Mouse (Mus musculus): ENCODE data around the gene Ccn6.
"Not testable (repeated sequence)": the region's sequence is repeated elsewhere in the genome, so short reads cannot be mapped to it uniquely, and the experiment has no call there.

Ccn6 gene

GRCm38 (mm10) chr10:39163694-39164093 is at the start of gene Ccn6:
Gene Ccn6, minus strand, starts transcription at chr10:39163794.
- DNase-seq (ENCODE audit: low read depth, low spot score) = no peak

- no peak for DNase-seq (ENCODE audit: low read depth, low spot score)
Measured at GRCm38 (mm10) chr10:39210031-39210430, 46.4 kb upstream of the Ccn6 start.

- no peak for DNase-seq (ENCODE audit: low read depth, low spot score)
Measured at GRCm38 (mm10) chr10:39209161-39210025, 45.8 kb upstream of the Ccn6 start.

GRCm38 (mm10) chr10:39208712-39209111 is 45.1 kb upstream of the Ccn6 start:
- no peak for DNase-seq (ENCODE audit: low read depth, low spot score)

- no peak for DNase-seq (ENCODE audit: low read depth, low spot score)
Measured at GRCm38 (mm10) chr10:39207310-39207855, 43.8 kb upstream of the Ccn6 start.

- DNase-seq (ENCODE audit: low read depth, low spot score) = no peak
Measured at GRCm38 (mm10) chr10:39202490-39202889, 38.9 kb upstream of the Ccn6 start.

- not testable (repeated sequence) for DNase-seq (ENCODE audit: low read depth, low spot score)
Measured at GRCm38 (mm10) chr10:39198216-39198615, 34.6 kb upstream of the Ccn6 start.

- DNase-seq (ENCODE audit: low read depth, low spot score) = no peak
Measured at GRCm38 (mm10) chr10:39192673-39193072, 29.1 kb upstream of the Ccn6 start.

GRCm38 (mm10) chr10:39185545-39185906 is 21.9 kb upstream of the Ccn6 start:
- no peak for DNase-seq (ENCODE audit: low read depth, low spot score)

GRCm38 (mm10) chr10:39184864-39185544 is 21.4 kb upstream of the Ccn6 start:
- no peak for DNase-seq (ENCODE audit: low read depth, low spot score)

GRCm38 (mm10) chr10:39176981-39177380 is 13.4 kb upstream of the Ccn6 start:
- DNase-seq (ENCODE audit: low read depth, low spot score) = no peak

- no peak for DNase-seq (ENCODE audit: low read depth, low spot score)
Measured at GRCm38 (mm10) chr10:39173077-39173476, 9.5 kb upstream of the Ccn6 start.

- no peak for DNase-seq (ENCODE audit: low read depth, low spot score)
Measured at GRCm38 (mm10) chr10:39172540-39172931, 8.9 kb upstream of the Ccn6 start.

- DNase-seq (ENCODE audit: low read depth, low spot score) = peak; percentile 70
Measured at GRCm38 (mm10) chr10:39171603-39172539, 8.3 kb upstream of the Ccn6 start.

- DNase-seq (ENCODE audit: low read depth, low spot score) = peak; percentile 75
Measured at GRCm38 (mm10) chr10:39171134-39171533, 7.5 kb upstream of the Ccn6 start.

GRCm38 (mm10) chr10:39170706-39171105 is 7.1 kb upstream of the Ccn6 start:
- no peak for DNase-seq (ENCODE audit: low read depth, low spot score)

GRCm38 (mm10) chr10:39170181-39170580 is 6.6 kb upstream of the Ccn6 start:
- DNase-seq (ENCODE audit: low read depth, low spot score) = peak; percentile 28

- no peak for DNase-seq (ENCODE audit: low read depth, low spot score)
Measured at GRCm38 (mm10) chr10:39169642-39170041, 6.0 kb upstream of the Ccn6 start.

GRCm38 (mm10) chr10:39167611-39168010 is 4.0 kb upstream of the Ccn6 start:
- no peak for DNase-seq (ENCODE audit: low read depth, low spot score)

GRCm38 (mm10) chr10:39165632-39166115 is 2.1 kb upstream of the Ccn6 start:
- peak; percentile 28 for DNase-seq (ENCODE audit: low read depth, low spot score)
